Mouse (Mus musculus) lung, postnatal 0 days (tissue): Measurements from ENCODE around the gene Pdcd1lg2.

Experiments
- CTCF ChIP-seq: IDR thresholded peaks from 2 replicates; pipeline ENCODE4 v1.5.1; 2016; ENCODE audit warnings: antibody characterized with exemption, mild to moderate bottlenecking
- EP300 ChIP-seq: IDR thresholded peaks from 2 replicates; pipeline ENCODE4 v1.6.1; 2016; ENCODE audit warnings: antibody characterized with exemption, mild to moderate bottlenecking, control low read depth

GRCm38 (mm10) chr19:29466819-29467218 lies 56.1 kb downstream of the Pdcd1lg2 start:
- TF ChIP-seq CTCF (no peak), EP300 (no peak)
